Mouse (Mus musculus): ENCODE results near the gene Numb.
A peak's percentile ranks its signal among the peaks of the same experiment; 100 is the strongest.
"Not testable (repeated sequence)": the region's sequence is repeated elsewhere in the genome, so short reads cannot be mapped to it uniquely, and the experiment has no call there.

Numb gene

DNA sequence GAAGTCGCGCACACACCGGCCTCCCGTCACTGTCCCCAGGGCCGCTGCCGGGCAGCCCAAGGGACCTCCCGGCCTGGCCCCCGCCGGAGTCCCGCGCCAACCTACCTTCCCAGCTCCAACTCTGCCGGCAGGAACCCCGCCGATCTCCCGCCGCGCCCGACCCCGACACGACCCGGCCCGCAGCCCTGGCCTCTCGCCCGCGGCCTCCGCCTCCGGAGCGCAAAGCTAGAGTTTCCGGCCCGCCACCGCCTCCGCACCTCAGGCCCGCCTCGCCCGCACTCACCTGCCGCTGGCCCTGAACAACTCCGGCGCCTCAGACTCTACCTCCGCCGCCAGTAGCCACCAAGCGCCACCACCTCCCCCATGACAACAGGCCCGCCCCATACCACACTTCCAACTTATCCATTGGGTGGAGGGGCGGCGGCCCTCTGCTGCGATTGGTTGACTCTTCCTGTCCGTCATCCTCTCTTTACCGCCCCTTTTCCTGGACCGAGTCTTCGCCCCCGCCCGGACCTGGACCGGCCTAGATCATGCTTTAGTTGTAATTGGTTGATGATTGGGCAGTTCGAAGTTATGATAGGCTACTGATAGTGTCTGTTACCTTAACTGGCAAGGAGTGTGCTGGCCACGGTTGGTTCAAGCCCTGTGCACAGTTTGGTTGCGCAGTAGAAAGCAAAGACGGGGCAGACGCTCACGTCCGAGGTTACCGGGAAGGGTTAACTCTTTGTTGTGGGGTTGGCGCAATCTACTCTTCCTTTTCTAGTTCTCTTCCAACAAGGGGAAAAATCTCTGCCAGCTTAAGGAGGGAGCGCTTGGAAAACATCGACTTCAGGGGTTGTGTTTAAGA is at the start of gene Numb:
Gene Numb (minus strand): TSS at position 400 of the 847 bp plus-strand sequence.
- DNase-seq, result peak; percentile 98 to 99

GRCm38 (mm10) chr12:83965235-83965634 is 43.5 kb upstream of the Numb start:
- DNase-seq, result no peak

DNA sequence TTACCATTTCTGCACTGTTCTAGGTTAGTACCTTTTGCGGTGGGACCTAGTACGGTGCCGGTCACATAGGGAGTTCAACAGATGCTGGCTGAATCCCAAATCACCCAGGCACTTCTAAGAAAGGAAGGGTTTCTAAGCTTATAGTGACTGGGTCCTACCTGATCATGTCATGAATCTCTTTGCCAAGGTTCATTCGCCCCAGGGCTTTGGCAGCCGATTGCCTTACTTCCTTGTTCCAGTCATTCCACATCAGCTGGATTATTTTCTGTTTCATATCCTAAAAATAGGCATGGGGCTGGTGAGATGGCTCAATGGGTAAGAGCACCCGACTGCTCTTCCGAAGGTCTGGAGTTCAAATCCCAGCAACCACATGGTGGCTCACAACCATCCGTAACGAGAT is 36.5 kb upstream of the Numb start:
- DNase-seq, result no peak

GRCm38 (mm10) chr12:83951711-83952575 is 30.2 kb upstream of the Numb start:
- DNase-seq, result no peak

GRCm38 (mm10) chr12:83950840-83951701 is 29.3 kb upstream of the Numb start:
- DNase-seq, result peak; percentile 85 to 88

- peak; percentile 88 to 91 for DNase-seq
Observed at GRCm38 (mm10) chr12:83950493-83950839, 28.7 kb upstream of the Numb start, which contains the start of gene Riox1. TSS of gene Riox1 (plus strand) at chr12:83950608.

DNA sequence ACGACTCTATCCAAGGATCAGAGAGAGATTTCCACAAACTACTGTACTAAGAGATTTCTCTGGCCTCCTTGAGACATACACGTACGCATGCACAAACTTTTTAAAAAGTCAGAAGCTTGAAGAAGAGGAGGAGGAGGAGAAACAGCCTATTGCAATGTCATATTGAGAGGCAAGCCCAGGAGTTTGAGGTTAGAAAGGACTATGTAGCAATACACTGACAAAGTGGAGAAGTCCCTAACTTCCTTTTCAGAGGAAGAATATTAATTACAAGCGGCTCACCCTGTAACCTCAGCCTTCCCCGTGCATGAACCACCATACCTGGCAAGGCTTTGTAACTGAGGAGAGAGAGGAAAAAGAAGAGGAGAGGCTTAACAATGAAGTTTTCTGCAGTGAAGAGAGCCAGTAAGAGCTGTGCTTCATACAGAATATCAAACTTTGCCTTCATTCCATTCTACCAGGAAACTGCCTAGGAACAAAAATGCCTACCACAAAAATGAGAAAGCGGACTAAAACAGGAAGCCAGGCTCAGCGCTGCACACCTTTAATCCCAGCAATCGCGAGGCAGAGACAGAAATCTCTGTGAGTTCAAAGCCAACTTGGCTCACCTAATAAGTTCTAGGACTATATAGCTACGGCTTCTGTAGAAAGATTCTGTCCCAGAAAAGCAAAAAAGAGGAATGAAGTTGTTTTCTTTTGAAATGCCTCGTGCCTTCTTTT is 28.2 kb upstream of the Numb start:
- no peak for DNase-seq

DNA sequence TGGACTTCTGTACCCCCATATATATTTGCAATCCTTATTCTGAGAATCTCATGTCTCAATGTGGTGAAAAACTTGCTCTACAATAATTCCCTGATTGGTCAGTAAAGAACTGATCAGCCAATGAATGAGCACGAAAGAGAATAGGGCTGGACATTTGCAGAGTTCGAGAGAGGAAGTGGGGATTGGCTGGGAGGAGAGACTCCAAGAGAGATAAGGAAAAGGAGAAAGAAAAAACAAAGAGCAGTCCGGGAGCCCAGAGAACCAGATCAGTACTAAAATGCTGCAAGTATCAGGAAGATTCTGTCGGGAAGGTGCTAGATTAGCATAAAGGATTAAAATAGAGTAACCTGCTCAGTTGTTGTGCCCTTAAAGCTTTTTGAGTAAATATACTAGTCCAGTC is 27.3 kb upstream of the Numb start:
- DNase-seq, result no peak

DNA sequence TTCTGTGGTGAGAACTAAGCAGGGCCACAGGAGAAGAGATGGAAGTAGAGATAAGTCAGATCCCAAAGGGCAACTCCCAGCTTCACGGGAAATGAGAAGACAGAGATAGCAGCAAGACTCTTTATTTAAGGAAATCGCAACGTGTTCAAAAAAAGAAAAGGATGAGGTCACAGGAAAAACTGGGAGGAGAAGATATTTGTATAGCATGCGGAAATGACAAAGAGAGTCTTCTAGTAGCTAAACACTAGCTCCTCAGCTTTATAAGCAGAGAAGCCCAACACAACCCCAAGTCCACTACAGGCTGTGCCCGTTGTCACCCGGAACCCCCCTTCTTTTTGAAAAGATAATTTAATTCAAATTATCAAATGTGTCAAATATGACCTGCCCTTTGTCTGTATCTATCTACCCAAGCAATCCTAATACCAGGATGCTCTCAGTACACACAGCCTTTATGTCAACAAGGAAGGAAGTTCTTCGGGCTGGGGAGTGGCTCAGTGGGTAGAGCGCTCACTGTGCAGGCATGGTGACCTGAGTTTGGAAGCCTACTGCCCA is 25.6 kb upstream of the Numb start:
- DNase-seq, result no peak

GRCm38 (mm10) chr12:83941938-83942337 is 20.2 kb upstream of the Numb start:
- no peak for DNase-seq

DNA sequence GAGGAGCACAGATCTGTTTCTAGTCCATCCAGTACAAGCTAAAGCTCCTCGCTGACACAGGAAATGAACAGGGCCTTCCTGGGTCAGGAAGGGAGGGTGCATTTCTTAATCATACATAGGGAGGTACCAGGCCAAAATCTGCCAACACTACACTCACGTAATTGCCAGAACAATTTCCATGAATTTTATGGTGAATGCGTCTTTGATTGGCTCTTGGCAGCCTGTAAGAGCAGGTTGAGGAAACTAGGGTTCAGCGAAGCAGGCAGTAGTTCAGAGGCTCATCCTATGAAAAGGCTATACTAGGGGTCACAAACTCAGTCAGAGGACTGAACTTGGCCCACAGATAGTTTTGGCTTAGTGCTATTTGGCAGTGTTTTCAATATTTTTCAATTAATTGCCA is 18.3 kb upstream of the Numb start:
- DNase-seq, result no peak

DNA sequence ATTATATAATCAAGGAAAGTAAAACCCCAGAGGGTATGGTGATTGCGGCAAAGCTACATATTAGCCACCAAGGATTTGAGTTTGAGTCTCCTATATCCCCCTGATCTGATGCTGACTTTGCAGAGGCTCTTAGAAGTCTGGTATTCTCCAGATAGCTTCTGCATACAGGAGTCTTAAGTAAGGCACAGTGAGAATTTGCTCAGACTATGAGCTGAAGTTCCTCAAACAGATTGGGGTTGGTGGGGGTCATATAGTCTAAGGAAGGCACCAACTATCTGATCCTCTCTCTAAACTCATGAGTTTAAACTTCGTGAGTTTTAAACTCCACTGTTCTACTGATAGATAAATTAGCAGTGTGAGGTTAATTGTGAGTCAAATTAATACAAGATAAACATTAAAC is 17.6 kb upstream of the Numb start:
- DNase-seq, result no peak

- DNase-seq, result not testable (repeated sequence)
Observed at GRCm38 (mm10) chr12:83938592-83938991, 16.9 kb upstream of the Numb start.

GRCm38 (mm10) chr12:83937600-83937999 is 15.9 kb upstream of the Numb start:
- DNase-seq, result no peak

DNA sequence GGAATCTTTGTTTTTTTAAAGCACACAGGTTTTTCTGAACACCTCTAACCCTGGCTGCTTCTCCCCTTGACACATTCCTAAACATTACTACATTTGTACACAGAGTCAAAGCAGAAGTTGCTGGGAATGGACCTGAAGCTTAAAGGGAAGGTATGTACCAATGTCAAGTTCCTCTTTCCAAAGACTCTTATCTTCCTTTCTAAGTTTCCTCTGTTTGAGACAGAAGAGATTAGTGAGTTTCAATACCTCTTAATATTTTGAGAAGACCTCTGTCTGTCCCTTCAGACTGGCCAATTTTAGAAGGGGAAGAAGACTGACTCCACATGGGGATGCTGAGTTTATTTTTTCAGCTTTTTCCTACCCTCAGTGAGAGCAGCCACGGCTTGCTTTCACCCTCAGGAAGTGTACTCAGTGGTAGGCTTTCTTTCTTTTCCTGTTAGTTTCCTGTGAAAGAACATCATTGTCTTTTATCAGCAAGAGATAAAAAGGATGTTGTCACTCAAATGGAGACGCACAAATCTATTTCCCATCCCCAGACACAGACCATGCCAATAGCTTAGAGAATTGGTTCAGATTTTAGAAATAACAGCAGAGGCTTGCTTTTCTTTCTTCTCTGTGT is 7.6 kb upstream of the Numb start:
- DNase-seq, result no peak

- no peak for DNase-seq
Observed at GRCm38 (mm10) chr12:83927747-83928146, 6.0 kb upstream of the Numb start.

- no peak for DNase-seq
Observed at GRCm38 (mm10) chr12:83926061-83926460, 4.3 kb upstream of the Numb start.

DNA sequence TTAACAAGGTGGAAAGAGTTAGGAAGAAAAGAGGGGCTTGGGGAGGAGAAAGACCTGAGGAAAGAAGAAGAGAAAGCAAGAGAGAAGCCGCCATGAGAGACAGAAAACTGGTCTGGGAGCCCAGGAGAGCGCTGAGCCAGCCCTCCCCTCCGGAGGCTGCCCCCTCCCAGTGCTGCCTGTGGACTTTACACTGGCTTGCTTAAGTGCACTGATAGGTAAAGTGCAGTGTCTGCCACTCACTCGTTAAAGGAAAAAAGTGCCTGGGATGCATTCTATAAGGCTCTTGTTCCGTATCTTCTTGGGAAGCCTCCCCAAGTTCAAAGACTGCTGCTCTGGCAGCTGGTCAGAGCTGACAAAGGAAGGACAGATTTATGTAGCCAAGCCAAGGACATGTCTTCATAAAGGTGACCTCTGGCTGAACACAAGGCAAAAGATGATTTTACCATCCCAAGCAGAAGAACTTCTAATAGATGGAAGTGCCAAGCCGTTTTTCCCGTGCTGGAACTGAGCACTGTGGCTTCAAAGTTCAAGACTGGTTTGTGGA is 3.5 kb upstream of the Numb start:
- DNase-seq, result no peak

DNA sequence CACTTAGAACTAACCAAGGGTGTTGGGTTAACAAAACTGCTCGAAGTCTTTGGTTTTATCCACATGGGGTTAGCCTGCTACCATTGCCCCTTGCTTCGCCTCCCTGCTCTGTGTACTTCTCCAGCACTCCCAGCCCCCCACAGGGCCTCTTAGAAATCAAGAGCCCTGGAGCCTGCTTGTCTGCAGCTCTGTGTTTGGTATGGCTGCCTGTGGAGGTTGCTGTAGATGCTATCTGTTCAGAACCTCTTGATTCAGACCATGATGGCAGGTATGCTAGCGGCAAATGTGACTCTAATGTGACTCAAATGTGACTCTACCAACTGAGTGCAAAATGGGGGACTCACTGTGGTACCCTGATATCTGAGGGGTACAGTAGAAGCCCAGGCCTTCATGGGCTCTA is 2.6 kb upstream of the Numb start:
- no peak for DNase-seq

GRCm38 (mm10) chr12:83923486-83923859 is 1.7 kb upstream of the Numb start:
- no peak for DNase-seq

All from cerebellum, postnatal 10 days (tissue).